Mouse (Mus musculus) mature B cell (primary cell): ENCODE data around the gene Tmem239.

Experiments
- in situ Hi-C: fragments of 300-500 bp; cut with MboI; formaldehyde crosslinking; loops from 2 replicates; pipeline ENCODE4 v1.14.3; 2019

Gene Tmem239

GRCm38 (mm10) chr2:130411558-130412495 is 5.5 kb downstream of the Tmem239 start:
- in situ Hi-C loops = loop anchor here (10.0 kb wide), 1 partner anchor 127 kb away; the partner anchor contains the start of gene Idh3b

- in situ Hi-C loops = loop anchor here (10.0 kb wide), 1 partner anchor 128 kb away; the partner anchor contains the start of gene Idh3b
Observed at GRCm38 (mm10) chr2:130412775-130413174, 6.5 kb downstream of the Tmem239 start.

- in situ Hi-C loops = loop anchor here (10.0 kb wide), 1 partner anchor 129 kb away; the partner anchor contains the start of gene Idh3b
Observed at GRCm38 (mm10) chr2:130414094-130414856, 8.0 kb downstream of the Tmem239 start.

GRCm38 (mm10) chr2:130421781-130422620 is 15.7 kb downstream of the Tmem239 start:
- in situ Hi-C loops = no loop called here

GRCm38 (mm10) chr2:130423397-130424125 is 17.3 kb downstream of the Tmem239 start:
- in situ Hi-C loops = no loop called here

- in situ Hi-C loops = no loop called here
Observed at GRCm38 (mm10) chr2:130424126-130424853, 18.0 kb downstream of the Tmem239 start, which contains the start of the genes Vps16 and Pced1a. Gene Vps16 (plus strand): TSS chr2:130424339. Gene Pced1a (minus strand): TSS chr2:130424701.

- in situ Hi-C loops = no loop called here
Observed at GRCm38 (mm10) chr2:130425112-130425511, 18.8 kb downstream of the Tmem239 start.

GRCm38 (mm10) chr2:130429851-130430250 is 23.6 kb downstream of the Tmem239 start:
- in situ Hi-C loops = no loop called here

- in situ Hi-C loops = no loop called here
Observed at GRCm38 (mm10) chr2:130430484-130430883, 24.2 kb downstream of the Tmem239 start.

GRCm38 (mm10) chr2:130432157-130432556 is 25.9 kb downstream of the Tmem239 start:
- in situ Hi-C loops = no loop called here

GRCm38 (mm10) chr2:130433152-130433551 is 26.9 kb downstream of the Tmem239 start:
- in situ Hi-C loops = no loop called here

GRCm38 (mm10) chr2:130436769-130437168 is 30.5 kb downstream of the Tmem239 start:
- in situ Hi-C loops = no loop called here

- in situ Hi-C loops = no loop called here
Observed at GRCm38 (mm10) chr2:130438861-130439260, 32.6 kb downstream of the Tmem239 start.

GRCm38 (mm10) chr2:130439840-130440480 is 33.7 kb downstream of the Tmem239 start:
- in situ Hi-C loops = no loop called here

GRCm38 (mm10) chr2:130442162-130442561 is 35.9 kb downstream of the Tmem239 start:
- in situ Hi-C loops = no loop called here

- in situ Hi-C loops = no loop called here
Observed at GRCm38 (mm10) chr2:130448449-130448848, 42.2 kb downstream of the Tmem239 start.

GRCm38 (mm10) chr2:130449021-130449793 is 42.9 kb downstream of the Tmem239 start:
- in situ Hi-C loops = no loop called here

- in situ Hi-C loops = no loop called here
Observed at GRCm38 (mm10) chr2:130449794-130450433, 43.6 kb downstream of the Tmem239 start, which contains the start of gene Ptpra. Gene Ptpra (plus strand): TSS chr2:130450278.
